Mouse (Mus musculus) layer of hippocampus, postnatal 10 days (tissue): ENCODE data around the gene Usp43. TPM values are rescaled to one million over a fixed set of nuclear protein-coding genes. Genes with fewer than 3 reads are reported as not detected.

Source experiments
- DNase-seq, 2 experiments: peaks; one replicate each; pipeline ENCODE4 v3.0.0; 2021; ENCODE audit warnings: low spot score in 2 of 2
- total RNA-seq, 2 experiments: library from RNA; stranded (reverse); gene quantifications; 2 replicates each; pipeline ENCODE4 v1.2.3; 2021

Usp43 gene
- total RNA-seq, 2 experiments from 2014 or later: 9.9 to 10.0 TPM

DNA sequence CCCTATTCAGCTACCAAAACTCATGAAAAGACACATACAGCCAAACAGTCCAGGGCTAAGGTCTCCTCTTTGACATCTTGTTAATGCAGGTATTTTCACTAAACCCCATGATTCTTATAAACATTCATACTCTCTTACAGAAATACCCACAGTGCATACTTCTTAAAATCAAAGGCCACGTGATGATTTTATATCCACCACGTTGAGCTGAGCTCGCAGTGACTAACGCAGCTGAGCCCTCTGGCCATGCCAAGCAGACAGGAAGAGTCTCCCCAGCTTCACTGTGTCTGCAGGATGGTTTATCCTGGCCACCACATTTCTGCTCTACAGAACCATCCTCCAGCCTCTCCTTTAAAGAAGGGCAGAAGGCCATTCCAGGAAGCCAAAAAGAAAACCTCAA lies 18.2 kb downstream of the Usp43 start:
- no peak for DNase-seq

DNA sequence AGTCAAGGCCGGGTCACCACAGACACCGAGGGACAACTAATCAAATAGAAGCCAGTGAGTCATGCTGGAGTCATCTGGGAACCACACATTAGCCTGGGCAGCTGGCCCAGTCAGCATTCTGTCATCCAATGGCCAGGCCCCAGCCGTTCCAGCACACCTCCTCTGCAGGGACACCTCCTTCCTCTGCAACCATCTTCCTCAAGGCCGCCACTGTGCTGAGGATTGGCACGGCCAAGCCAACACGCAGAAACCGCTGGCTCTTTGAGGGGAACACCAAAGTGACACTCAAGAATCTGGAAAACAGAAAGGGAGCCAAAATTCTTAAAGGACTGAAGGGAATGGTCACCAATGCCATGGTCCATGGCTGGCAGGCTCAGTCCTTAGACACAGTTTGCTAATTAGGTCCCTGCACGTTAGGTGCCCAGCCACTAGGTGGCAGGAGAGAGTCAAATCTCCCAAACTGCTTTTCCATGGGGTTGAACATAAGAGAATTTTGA lies 24.8 kb downstream of the Usp43 start:
- DNase-seq: peak; percentile 67 to 72

DNA sequence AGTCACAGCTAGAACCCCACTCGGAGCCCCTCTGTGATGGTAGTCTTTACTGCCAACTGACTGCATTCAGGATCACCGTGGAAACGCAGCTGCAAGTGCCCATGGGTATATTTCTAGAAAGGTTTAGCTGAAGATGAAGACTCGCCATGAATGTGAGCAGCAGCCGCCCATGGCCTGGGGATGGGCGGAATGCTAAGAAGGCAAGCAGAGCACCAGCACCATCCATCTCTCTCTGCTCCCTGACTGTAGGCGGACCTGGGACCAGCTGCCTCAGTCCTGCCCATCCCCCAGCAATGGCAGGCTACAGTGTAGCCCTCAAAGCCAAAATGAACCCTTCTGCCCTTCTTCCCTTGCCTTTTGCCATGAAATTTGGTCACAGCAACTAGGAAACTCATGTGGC lies 26.3 kb downstream of the Usp43 start:
- DNase-seq: no peak

DNA sequence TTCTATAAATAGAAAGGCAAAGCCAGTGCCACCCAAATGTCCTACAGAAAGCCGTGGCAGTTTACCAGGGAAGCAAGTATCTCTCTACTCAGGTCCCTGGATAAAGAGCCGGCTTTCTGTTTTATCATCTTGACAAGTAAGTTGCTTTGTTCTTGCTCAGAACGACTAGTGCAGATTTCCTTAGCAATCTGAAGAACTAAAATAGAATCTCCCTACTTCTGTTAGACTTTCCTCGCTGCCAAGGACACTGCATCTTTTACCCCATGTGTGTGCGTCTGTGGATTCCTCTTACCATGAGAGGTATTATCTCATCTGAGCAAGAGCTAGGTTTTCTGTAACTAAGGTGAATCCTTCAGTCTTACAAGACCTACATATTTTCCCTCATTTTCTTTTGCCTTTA lies 33.4 kb downstream of the Usp43 start:
- no peak for DNase-seq

DNA sequence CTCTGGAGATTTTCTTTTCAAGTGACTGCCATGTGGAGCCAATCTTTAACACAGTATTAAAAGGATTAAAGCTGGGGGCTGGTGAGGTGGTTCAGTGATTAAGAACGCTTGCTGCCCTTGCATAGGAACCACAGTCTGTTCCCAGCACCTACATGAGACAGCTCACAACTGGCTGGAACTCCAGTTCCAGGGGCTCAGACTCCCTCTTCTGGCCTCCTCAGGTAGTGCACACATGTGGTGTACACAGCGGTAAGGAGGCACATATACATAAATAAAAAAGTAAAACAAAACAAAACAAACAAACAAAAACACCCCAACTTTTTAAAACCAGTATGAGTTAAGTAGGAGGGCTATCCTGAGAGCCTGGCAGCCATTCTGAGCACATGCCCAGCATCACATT lies 36.0 kb downstream of the Usp43 start:
- DNase-seq: no peak

DNA sequence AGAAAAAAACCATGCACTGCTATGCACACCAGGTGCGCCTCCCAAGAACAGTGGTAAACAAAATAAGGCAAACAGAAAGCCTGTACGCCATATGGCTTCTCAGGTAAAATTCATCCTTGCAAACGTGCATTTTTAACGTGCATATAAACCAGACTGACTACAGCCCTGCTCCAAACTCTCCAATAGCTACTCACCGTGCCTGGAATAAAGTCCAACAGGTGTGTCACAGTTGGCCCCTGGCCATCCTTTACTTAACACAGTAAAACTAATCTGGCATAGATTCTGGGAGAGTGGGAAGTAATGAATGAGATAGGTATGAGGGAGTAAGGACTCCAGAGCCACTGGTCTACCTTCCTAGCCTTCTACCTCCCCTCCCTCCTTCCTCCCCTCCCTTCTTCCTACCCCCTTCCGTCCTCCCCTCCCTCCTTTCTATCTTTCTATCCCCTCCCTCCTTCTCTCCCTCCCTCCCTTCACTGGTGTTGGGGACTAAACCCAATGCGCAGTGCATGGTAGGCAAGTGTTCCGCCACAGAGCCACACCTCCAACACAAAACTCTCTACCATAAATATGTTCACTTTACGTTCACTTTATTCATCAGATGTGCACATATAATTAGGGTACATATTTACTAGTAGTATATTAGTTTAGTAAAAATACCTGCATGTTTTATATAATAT lies 56.3 kb downstream of the Usp43 start:
- no peak for DNase-seq

DNA sequence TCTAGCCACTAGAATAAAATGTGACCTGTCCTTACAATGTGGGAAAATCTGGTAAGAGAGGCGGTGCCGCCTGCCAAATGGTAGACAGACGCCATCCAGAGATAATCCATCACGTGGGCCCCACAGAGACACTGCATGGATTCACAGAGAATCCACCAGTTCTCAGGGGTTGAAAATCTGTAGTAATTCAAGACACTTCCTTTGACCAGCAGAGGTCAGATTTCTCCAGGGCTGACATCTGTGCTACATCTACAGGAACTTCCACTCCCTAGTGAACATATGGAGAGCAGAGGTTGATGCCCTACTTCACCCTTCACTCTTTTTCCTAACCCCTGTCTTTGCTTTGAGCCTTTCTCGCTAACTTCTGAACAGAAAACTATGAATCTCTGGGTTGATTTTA lies 56.9 kb downstream of the Usp43 start:
- DNase-seq: no peak

DNA sequence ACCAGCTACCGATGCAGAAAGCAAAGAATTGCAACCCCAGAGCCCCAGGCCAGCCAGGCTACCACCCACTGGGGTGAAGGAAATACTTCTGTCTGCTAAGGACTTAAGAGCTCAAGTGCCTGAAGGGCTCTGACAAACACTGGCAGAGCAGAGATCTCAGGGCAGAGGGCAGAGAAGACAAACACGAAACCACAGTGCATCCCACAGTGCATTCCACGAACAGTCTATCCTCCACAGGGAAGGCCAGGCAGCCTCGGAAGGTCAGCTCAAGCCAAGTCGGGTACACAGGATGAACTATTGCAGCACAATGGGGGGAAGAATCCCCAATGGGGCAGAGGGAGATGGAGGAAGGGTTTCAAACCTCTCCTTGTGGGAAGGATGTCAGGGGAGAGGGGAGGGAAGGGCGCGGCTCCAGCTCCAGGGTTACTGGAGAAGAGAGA lies 60.5 kb downstream of the Usp43 start:
- DNase-seq: no peak

DNA sequence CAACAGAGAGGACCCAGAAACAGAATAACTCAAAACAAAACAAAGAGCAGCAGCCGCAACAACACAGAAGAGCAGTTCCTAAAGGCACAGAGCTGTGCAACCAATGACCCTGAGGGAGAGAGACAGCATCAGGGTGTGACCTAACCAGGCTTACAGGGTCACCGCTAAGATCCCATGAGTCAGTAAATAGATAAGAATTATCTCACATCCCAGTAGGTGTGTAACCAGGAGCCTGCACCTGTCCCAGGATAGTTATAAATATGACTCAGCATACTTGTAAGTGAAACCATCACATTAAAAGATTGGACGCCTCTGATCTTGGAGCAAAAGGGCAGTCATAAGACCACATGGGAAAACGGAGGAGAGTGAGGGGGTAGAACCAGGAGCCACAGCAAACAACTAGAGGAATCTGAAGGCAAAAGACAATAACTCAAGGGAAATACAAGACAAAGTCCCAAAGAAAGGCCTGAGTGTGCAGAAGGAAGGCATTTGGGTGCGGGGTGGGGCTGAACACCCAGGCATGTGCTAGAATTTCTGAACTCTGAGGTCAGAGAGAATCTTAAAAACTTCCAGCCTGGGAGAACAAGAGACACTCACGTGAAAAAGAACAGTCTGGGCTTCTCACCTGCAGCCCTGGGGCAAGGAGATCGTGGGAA lies 61.1 kb downstream of the Usp43 start:
- DNase-seq: no peak

DNA sequence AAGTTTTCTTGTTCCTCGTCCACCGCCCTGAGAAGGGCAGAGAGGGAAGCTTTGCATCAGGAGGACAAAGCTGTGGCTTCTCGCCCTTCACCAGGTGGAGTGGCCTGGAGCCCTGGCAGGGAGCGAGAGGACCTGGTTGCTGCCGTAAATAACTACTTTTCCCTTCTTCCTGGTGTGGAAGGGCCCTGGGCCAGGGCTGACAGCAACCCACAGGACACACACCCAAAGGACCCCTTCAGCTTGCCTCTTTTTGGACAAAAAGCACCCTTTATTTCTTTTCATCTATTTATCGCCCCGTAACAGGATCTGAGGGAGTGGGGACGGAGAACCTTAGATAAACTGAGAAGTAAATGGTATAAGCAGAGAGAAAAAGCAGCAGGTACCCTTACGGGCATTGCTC lies 63.4 kb downstream of the Usp43 start:
- no peak for DNase-seq

DNA sequence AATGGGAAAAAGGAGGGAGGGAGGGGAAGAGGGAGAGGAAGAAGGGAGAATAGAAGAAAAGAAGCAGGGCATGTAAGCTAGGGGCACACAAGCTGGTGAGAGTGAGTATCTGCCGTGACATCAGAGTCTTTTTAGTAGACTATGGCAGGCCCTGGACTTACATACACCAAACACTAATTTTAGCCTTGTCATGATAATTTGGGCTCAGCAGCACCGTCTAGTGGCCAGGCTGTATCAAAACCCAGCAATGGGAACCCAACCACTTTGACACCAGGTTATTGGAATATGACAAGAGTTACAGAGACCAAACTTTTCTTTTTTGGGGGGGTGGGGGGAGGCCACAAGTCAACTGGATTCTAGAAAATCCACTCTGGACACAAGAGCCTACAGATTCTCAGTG lies 66.9 kb downstream of the Usp43 start:
- DNase-seq: peak; percentile 26 to 38

DNA sequence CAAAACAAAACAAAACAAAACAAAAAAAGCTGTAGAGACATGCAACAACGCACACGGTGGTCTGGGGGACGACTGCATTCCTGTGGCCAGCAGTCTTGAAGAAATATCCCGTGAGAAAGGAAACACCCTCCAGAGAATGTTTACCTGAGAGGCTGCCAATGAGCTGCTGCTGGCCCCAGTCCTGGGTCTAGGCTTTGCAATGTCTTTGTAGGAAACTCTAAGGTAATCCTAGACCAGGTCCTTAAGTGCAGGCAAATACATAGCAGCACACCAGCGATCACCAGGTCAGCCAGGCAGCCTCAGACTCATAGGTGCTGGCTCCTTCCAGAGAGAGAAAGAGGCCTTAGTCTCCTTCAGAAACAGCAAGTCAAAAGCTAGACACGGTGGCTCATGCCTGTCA lies 68.0 kb downstream of the Usp43 start:
- DNase-seq: no peak

DNA sequence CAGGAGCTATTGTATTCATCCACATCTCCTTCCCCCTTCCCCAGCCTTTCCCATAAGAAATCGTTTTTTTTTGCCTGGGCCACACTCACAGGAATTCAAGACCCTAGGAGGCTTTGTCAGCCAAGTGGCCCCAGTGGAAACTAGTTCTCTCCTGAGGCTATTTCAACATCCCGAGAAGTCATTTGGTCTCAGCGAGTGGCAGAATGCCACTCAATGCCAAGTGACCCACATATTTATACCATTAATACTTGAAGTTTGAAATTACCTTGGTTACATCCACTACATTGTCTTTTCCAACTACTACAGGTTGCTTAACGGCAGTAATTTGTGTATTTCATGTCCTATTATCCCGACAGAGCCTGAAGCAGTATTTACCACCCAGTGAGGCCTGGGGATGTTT lies 70.2 kb downstream of the Usp43 start:
- DNase-seq: no peak

DNA sequence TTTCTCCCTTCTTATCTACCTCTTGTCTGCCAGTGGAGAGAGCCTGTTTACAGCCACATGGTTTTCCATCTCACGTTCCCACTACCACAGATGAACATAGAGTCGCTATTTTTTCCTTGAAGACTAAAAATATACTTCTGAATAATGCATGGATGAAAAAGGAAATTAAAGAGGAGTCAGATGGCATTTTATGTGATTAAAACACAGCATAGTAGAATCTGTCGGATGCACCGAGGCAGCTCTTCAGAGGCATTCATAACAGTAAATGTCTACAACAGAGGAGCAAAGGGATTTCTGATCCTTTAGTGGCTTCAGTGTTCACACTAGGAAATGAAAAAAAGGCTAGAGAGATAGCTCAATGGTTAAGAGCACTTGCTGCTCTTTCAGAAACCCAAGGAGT lies 76.8 kb downstream of the Usp43 start:
- no peak for DNase-seq

DNA sequence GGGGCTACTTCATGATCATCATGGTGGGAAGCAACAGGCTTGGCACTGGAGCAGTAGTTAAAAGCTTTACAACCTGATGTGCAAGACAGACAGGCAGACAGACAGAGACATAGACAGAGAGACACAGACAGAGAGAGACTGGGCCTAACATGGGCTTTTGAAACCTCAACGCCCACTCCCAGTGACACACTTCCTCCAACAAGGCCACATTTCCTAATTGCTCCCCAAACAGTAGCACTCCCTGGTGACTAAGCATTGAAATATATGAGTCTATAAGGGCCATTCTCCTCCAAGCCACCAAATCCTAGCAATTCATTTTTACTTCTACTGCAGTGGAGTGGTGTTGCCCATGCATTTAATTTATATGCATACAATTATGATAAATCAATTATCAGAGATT lies 82.1 kb downstream of the Usp43 start:
- no peak for DNase-seq

DNA sequence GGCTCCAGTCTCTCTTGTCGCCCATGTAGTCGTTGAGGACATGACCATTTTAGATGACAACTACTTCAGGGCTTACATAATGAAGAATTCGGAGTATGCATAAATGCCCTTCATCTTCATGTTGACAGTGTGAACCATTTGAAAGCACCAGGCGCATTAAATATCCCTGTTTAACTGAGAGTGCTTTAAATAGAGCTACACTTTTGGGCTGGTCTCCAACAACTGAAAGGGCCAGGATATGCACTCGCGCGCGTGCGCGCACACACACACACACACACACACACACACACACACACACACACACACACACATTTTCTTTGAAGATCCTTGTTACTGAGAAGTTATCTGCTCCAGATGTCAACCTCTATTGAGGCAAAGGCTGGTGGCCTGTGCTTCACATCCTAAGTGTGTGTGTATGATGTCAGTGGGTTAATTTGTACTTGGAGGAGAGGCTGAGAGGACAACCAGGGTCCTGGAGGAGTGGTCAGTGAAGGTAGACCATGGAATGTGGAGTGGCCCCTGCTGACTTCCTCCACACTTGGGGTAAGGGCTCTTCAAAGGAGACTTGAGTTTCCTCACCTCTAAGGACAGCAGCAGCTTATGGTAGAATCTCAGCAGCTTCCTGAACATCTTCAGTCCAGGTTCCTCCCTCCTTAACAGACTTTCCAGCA lies 86.4 kb downstream of the Usp43 start:
- DNase-seq: no peak

DNA sequence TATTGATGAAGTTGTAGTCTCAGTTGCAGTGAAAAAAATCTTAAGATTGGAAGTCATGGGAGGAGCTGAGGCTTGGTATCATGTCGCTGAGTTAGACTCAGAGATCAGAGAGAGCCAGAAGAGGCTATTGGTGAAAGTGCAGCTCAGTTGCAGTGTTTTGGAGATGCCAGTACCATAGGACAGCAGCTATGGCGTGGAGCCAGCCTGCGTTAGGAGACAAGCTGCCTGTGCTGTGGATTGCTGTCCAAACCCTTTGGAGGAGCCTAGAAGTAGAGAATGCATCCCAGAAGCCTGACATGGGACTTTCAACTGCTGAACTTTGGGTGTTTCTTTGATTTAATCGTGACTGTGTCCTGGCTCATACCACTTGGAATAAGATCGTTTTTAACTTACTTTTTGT lies 90.1 kb downstream of the Usp43 start:
- DNase-seq: no peak

DNA sequence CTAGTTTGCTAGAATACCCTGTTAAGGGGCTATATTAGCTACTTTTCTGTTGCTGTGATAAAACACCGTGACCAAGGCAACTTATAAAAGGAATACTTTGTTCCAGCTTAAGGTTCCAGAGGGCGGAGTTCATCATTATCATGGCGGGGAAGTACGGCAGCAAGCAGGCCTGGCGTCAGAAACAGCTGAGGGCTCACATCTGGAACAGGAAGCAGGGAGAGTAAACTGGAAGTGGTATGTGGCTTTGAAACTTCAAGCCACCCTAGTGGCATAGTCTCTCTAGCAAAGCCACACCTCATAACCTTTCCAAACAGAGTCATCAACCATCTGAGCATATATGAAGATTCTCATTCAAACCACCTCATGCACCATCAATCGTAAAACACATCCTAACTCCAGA lies 92.4 kb downstream of the Usp43 start:
- no peak for DNase-seq

DNA sequence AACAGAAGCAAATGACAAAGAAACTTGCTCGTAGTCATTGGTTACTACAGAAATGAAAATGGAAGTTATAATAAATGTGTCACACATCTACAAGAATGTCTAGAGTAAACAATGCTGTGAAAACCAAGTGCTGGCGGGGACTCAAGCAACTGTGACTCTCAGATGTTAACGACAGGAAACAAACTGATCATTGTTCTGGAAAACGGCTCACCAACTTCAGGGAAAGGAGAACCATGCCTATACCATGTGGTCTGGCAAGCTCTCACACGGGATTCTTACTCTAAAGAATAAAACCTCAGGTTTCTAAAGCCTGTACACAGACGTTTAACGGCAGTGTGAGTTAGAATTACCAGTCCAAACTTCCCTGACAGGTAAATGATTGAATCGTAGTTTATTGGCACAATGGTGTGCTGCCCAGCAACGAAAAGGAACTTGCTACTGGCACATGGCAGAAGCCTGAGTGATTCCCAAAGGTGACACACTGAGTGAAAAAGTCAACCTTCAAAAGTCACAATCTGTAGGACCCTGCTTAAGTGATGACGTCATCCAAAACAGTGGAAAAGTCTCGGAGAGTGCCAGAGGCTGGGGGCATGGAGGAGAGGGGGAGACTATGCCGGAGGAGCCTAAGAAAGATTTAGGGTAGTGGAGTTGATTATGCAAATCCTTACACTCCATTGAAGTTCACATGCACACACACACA lies 93.4 kb downstream of the Usp43 start:
- DNase-seq: no peak

DNA sequence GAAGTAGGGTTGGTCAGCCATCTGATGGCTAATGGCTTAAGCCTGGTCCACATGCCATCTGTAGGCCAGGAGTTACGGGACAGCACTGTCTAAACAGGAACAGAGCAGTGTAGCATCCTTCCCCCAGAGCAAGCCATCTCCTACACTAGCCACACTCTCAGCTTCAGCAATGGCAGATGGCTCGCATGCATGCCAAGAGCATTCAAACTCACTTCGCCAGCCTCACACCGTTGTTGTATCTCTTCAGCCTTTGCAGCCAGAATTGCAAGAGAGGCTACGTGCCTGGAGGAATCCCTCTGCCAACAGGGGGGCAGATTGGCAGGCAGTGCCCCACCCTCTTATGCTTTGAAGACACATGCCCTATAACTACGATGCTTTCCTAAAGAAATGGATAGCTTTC lies 100.4 kb downstream of the Usp43 start:
- DNase-seq: no peak

DNA sequence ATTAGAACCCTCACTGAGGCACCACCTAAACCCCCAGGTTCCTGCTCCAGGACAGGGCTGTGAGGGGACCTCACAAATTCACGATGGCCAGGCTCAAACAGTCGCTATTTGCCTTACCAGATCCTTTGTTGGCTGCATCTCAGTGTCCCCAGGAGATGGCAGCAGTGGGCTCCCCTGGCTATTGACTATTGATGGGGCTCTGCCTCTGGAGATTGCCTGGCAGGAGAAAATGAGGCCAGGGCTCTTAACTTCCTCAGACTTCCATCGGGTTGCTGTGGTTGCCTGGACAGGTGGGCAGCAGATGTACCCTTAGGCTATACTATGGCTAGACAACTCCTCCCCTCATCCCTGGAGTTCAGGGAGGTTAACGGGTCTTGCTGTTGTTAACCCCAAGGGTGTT lies 101.7 kb downstream of the Usp43 start:
- DNase-seq: peak; percentile 72 to 78

DNA sequence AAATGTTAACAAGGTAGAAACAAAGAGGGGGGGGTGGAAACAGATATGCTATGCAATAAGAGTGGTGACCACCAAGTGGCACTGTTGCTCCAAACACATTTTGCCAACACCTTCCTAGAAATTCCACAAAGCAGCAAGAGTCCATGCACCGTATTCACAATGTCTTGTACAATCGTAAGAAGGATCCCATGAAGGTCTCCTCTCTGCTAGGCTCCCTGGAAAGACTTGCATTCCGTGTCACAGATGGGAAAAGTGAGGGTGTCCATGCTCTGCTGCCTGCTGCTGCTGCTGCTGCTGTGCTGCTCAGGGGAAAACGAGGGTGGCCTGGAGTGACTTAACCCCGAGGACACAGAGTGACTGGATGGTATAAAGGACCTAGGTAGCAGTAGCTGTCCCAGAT lies 102.3 kb downstream of the Usp43 start:
- DNase-seq: peak; percentile 67 to 72
